Mouse (Mus musculus) left cerebral cortex, postnatal 10 days (tissue): ENCODE measurements around the gene Wwc2. TPM values are rescaled to one million over a fixed set of nuclear protein-coding genes. Genes with fewer than 3 reads are reported as not detected.

Experiments
- DNase-seq, 2 experiments: peaks; one replicate each; pipeline ENCODE4 v3.0.0; 2021 to 2022; ENCODE audit warnings: low spot score in 2 of 2, mixed read lengths in 1 of 2; ENCODE audit errors: extremely low spot score in 1 of 2
- intact Hi-C: fragments of 180-260 bp; cut with DNase I; formaldehyde crosslinking; loops from one replicate; pipeline ENCODE4 v1.15.1; 2025
- total RNA-seq, 2 experiments: library from RNA; stranded (reverse); gene quantifications; 2 replicates each; pipeline ENCODE4 v1.2.3; 2021

The Wwc2 gene
- total RNA-seq, 2 experiments from 2014 or later = 27.3 to 28.0 TPM

- intact Hi-C loops = no loop called here
- peak in 1 of 2 experiments; percentile 42 for DNase-seq
These were observed 73.4 kb downstream of the Wwc2 start for GRCm38 (mm10) chr8:47917060-47918035.

- DNase-seq = no peak
- intact Hi-C loops = no loop called here
These were observed 75.2 kb downstream of the Wwc2 start for GRCm38 (mm10) chr8:47915521-47915920.

GRCm38 (mm10) chr8:47914946-47915345 is 75.8 kb downstream of the Wwc2 start:
- intact Hi-C loops = no loop called here
- no peak for DNase-seq

- intact Hi-C loops = no loop called here
- no peak for DNase-seq
These were observed 76.6 kb downstream of the Wwc2 start for GRCm38 (mm10) chr8:47914161-47914560.

- intact Hi-C loops = no loop called here
These were observed 77.1 kb downstream of the Wwc2 start for GRCm38 (mm10) chr8:47913621-47914020.

GRCm38 (mm10) chr8:47909681-47910080 is 81.0 kb downstream of the Wwc2 start:
- no peak for DNase-seq
- intact Hi-C loops = no loop called here

More at GRCm38 (mm10) chr8:47913621-47914020, 77.1 kb downstream of the Wwc2 start:
- no peak for DNase-seq

- no peak for DNase-seq
- intact Hi-C loops = no loop called here
These were observed 83.7 kb downstream of the Wwc2 start for GRCm38 (mm10) chr8:47907056-47907455.

- intact Hi-C loops = no loop called here
- no peak for DNase-seq
These were observed 84.6 kb downstream of the Wwc2 start for GRCm38 (mm10) chr8:47906142-47906541.

GRCm38 (mm10) chr8:47905256-47905655 is 85.5 kb downstream of the Wwc2 start:
- intact Hi-C loops = no loop called here
- no peak for DNase-seq

GRCm38 (mm10) chr8:47904004-47904403 is 86.7 kb downstream of the Wwc2 start:
- intact Hi-C loops = no loop called here
- no peak for DNase-seq

- no peak for DNase-seq
- intact Hi-C loops = no loop called here
These were observed 88.0 kb downstream of the Wwc2 start for GRCm38 (mm10) chr8:47902704-47903103.

GRCm38 (mm10) chr8:47900361-47900760 is 90.4 kb downstream of the Wwc2 start:
- DNase-seq = no peak
- intact Hi-C loops = no loop called here

GRCm38 (mm10) chr8:47899891-47900290 is 90.8 kb downstream of the Wwc2 start:
- no peak for DNase-seq
- intact Hi-C loops = no loop called here

- intact Hi-C loops = no loop called here
- no peak for DNase-seq
These were observed 98.3 kb downstream of the Wwc2 start for GRCm38 (mm10) chr8:47892419-47892818.

GRCm38 (mm10) chr8:47891641-47892040 is 99.1 kb downstream of the Wwc2 start:
- intact Hi-C loops = no loop called here
- no peak for DNase-seq

GRCm38 (mm10) chr8:47890814-47891210 is 99.9 kb downstream of the Wwc2 start:
- DNase-seq = no peak
- intact Hi-C loops = no loop called here

GRCm38 (mm10) chr8:47889936-47890813 is 100.5 kb downstream of the Wwc2 start:
- intact Hi-C loops = no loop called here

GRCm38 (mm10) chr8:47888841-47889570 is 101.7 kb downstream of the Wwc2 start:
- DNase-seq = peak in 1 of 2 experiments; percentile 16
- intact Hi-C loops = no loop called here

More at GRCm38 (mm10) chr8:47889936-47890813, 100.5 kb downstream of the Wwc2 start:
- DNase-seq = peak in 1 of 2 experiments; percentile 55

- no peak for DNase-seq
- intact Hi-C loops = no loop called here
These were observed 106.4 kb downstream of the Wwc2 start for GRCm38 (mm10) chr8:47884306-47884705.
